Mouse (Mus musculus): Measurements from ENCODE around the gene Supt4a. TPM values are rescaled to one million over a fixed set of nuclear protein-coding genes. Genes with fewer than 3 reads are reported as not detected.

Gene Supt4a
- polyA plus RNA-seq, 1 experiment from 2014 or later = 111 TPM

DNA sequence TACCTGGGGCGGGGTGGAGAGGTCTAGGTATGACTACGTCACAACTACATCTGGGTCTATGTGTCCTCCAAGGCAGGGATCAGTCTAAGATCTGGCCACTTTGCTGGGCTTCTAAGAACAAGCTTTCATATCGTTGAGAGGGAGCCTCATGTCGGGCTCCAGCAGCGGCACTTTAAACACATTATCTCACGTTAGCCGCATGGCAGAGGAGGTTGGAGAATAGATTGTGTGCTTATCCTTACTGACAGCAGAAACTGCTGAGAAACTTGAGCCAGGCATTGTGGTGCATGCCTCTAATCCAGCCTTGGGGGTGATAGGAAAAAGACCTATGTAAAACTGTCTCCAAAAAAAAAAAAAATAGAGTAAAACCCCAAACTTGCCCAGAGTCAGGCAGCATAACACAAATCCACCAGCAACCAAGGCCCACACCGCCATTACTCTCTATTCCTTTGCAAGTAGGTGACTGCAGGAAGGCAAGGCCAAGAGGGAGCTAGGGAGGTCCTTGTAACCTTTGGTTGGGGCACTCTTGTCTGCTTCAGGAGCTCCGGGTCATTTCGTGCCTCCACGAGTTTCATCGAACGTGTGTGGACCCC, 7.7 kb upstream of the Supt4a start:
- no peaks in the 10 kb centered on the region for H3K27me3 ChIP-seq (replicated peaks; ENCODE audit: control insufficient read depth, insufficient read depth, low read length)
- H3K27ac ChIP-seq (ENCODE audit: low read length) = no peak overlapping the region
- H3K9me3 ChIP-seq (ENCODE audit: control insufficient read depth, low read length) = no peaks in the 10 kb centered on the region
- H3K4me1 ChIP-seq (ENCODE audit: control insufficient read depth, insufficient read depth, low read length) = peaks cover 20% of the 10 kb centered on the region
- 79% methylated on average over 13 of the region's 13 CpGs for WGBS
- no peak for ATAC-seq
- no peak overlapping the region for H3K4me3 ChIP-seq (ENCODE audit: low read length)
- H3K9ac ChIP-seq (ENCODE audit: low read depth, low read length) = no peak overlapping the region; the same call in 1 of the 2 replicates
- no peaks in the 10 kb centered on the region for H3K36me3 ChIP-seq (ENCODE audit: control insufficient read depth, insufficient read depth, low read length)
- H3K4me2 ChIP-seq (ENCODE audit: low read depth, low read length) = no peak overlapping the region

GRCm38 (mm10) chr11:87730652-87731310, 6.6 kb upstream of the Supt4a start:
- no peak overlapping the region for H3K4me2 ChIP-seq (ENCODE audit: low read depth, low read length)
- no peaks in the 10 kb centered on the region for H3K36me3 ChIP-seq (ENCODE audit: control insufficient read depth, insufficient read depth, low read length)
- H3K4me1 ChIP-seq (ENCODE audit: control insufficient read depth, insufficient read depth, low read length) = peaks cover 12% of the 10 kb centered on the region
- H3K27me3 ChIP-seq (replicated peaks; ENCODE audit: control insufficient read depth, insufficient read depth, low read length) = no peaks in the 10 kb centered on the region
- H3K27ac ChIP-seq (ENCODE audit: low read length) = no peak overlapping the region
- WGBS = 79% methylated on average over 10 of the region's 10 CpGs
- no peak overlapping the region for H3K9ac ChIP-seq (ENCODE audit: low read depth, low read length)
- no peak for ATAC-seq
- H3K9me3 ChIP-seq (ENCODE audit: control insufficient read depth, low read length) = no peaks in the 10 kb centered on the region
- H3K4me3 ChIP-seq (ENCODE audit: low read length) = no peak overlapping the region

- ATAC-seq = no peak
- H3K4me3 ChIP-seq (ENCODE audit: low read length) = no peak overlapping the region
- no peak overlapping the region for H3K27ac ChIP-seq (ENCODE audit: low read length)
- no peaks in the 10 kb centered on the region for H3K36me3 ChIP-seq (ENCODE audit: control insufficient read depth, insufficient read depth, low read length)
- 59% methylated on average over 5 of the region's 5 CpGs for WGBS
- no peaks in the 10 kb centered on the region for H3K27me3 ChIP-seq (replicated peaks; ENCODE audit: control insufficient read depth, insufficient read depth, low read length)
- peaks cover 9% of the 10 kb centered on the region; the same call in 1 of the 2 replicates for H3K4me1 ChIP-seq (ENCODE audit: control insufficient read depth, insufficient read depth, low read length)
- H3K4me2 ChIP-seq (ENCODE audit: low read depth, low read length) = no peak overlapping the region
- no peaks in the 10 kb centered on the region for H3K9me3 ChIP-seq (ENCODE audit: control insufficient read depth, low read length)
- H3K9ac ChIP-seq (ENCODE audit: low read depth, low read length) = peak overlapping the region; percentile 45; the same call in 1 of the 2 replicates
Observed at GRCm38 (mm10) chr11:87734346-87734745, 3.0 kb upstream of the Supt4a start.

- H3K36me3 ChIP-seq (ENCODE audit: control insufficient read depth, insufficient read depth, low read length) = no peaks in the 10 kb centered on the region
- peaks cover 9% of the 10 kb centered on the region; the same call in 1 of the 2 replicates for H3K4me1 ChIP-seq (ENCODE audit: control insufficient read depth, insufficient read depth, low read length)
- no peak overlapping the region for H3K4me3 ChIP-seq (ENCODE audit: low read length)
- H3K9ac ChIP-seq (ENCODE audit: low read depth, low read length) = no peak overlapping the region
- 60% methylated on average over 6 of the region's 6 CpGs for WGBS
- H3K9me3 ChIP-seq (ENCODE audit: control insufficient read depth, low read length) = no peaks in the 10 kb centered on the region
- no peaks in the 10 kb centered on the region for H3K27me3 ChIP-seq (replicated peaks; ENCODE audit: control insufficient read depth, insufficient read depth, low read length)
- no peak overlapping the region; the same call in 1 of the 2 replicates for H3K27ac ChIP-seq (ENCODE audit: low read length)
- H3K4me2 ChIP-seq (ENCODE audit: low read depth, low read length) = no peak overlapping the region
- ATAC-seq = no peak
Observed at GRCm38 (mm10) chr11:87735691-87736090, 1.7 kb upstream of the Supt4a start.

- Histone ChIP-seq H3K4me3 (ENCODE audit: low read length) (peak overlapping the region; percentile 82), H3K4me2 (ENCODE audit: low read depth, low read length) (peak overlapping the region; percentile 83), H3K9ac (ENCODE audit: low read depth, low read length) (peak overlapping the region; percentile 84), H3K9me3 (ENCODE audit: control insufficient read depth, low read length) (no peaks in the 10 kb centered on the region), H3K4me1 (ENCODE audit: control insufficient read depth, insufficient read depth, low read length) (peaks cover 9% of the 10 kb centered on the region; the same call in 1 of the 2 replicates), H3K27me3 (replicated peaks; ENCODE audit: control insufficient read depth, insufficient read depth, low read length) (no peaks in the 10 kb centered on the region), H3K36me3 (ENCODE audit: control insufficient read depth, insufficient read depth, low read length) (no peaks in the 10 kb centered on the region), H3K27ac (ENCODE audit: low read length) (peak overlapping the region; percentile 88)
- ATAC-seq = peak; percentile 79
- under 1% methylated on average over 31 of the region's 31 CpGs for WGBS
Observed at GRCm38 (mm10) chr11:87736647-87737134, 661 bp upstream of the Supt4a start.

- 94% methylated on average over 3 of the region's 3 CpGs for WGBS
- Histone ChIP-seq H3K4me3 (ENCODE audit: low read length) (no peak overlapping the region), H3K9me3 (ENCODE audit: control insufficient read depth, low read length) (no peaks in the 10 kb centered on the region), H3K4me1 (ENCODE audit: control insufficient read depth, insufficient read depth, low read length) (no peaks in the 10 kb centered on the region), H3K9ac (ENCODE audit: low read depth, low read length) (no peak overlapping the region), H3K36me3 (ENCODE audit: control insufficient read depth, insufficient read depth, low read length) (0 out of 2 replicates have a peak, but pooled peaks cover 3% of the 10 kb centered on the region), H3K4me2 (ENCODE audit: low read depth, low read length) (no peak overlapping the region), H3K27me3 (replicated peaks; ENCODE audit: control insufficient read depth, insufficient read depth, low read length) (no peaks in the 10 kb centered on the region), H3K27ac (ENCODE audit: low read length) (no peak overlapping the region)
- ATAC-seq = no peak
Observed at GRCm38 (mm10) chr11:87743691-87744090, 6.3 kb downstream of the Supt4a start.

DNA sequence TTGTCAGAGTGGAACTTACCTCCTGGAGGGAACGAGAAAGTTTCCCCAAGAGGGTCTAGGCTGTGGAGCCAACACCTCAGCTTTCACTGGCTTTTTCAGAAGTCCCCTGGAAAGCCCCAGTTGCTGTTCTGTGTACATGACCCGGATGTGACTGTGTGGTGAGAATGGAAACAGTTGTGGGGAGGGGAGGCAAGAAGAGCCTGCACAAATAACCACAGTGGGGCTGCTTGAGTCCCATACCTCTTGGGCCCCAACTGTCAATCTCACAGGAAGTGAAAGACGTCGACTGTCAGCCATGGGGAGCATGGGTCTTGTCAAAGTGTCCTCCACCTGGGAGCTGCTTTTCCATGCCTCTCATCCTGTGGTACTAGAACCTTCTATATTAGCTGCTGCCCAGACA, 7.6 kb downstream of the Supt4a start:
- no peak overlapping the region for H3K27ac ChIP-seq (ENCODE audit: low read length)
- no peak for ATAC-seq
- no peak overlapping the region for H3K4me3 ChIP-seq (ENCODE audit: low read length)
- H3K9ac ChIP-seq (ENCODE audit: low read depth, low read length) = no peak overlapping the region
- 70% methylated on average over 4 of the region's 4 CpGs for WGBS
- 0 out of 2 replicates have a peak, but pooled peaks cover 2% of the 10 kb centered on the region for H3K4me1 ChIP-seq (ENCODE audit: control insufficient read depth, insufficient read depth, low read length)
- no peaks in the 10 kb centered on the region for H3K27me3 ChIP-seq (replicated peaks; ENCODE audit: control insufficient read depth, insufficient read depth, low read length)
- H3K9me3 ChIP-seq (ENCODE audit: control insufficient read depth, low read length) = no peaks in the 10 kb centered on the region
- H3K36me3 ChIP-seq (ENCODE audit: control insufficient read depth, insufficient read depth, low read length) = 0 out of 2 replicates have a peak, but pooled peaks cover 3% of the 10 kb centered on the region
- no peak overlapping the region for H3K4me2 ChIP-seq (ENCODE audit: low read depth, low read length)

GRCm38 (mm10) chr11:87745632-87746555, 8.5 kb downstream of the Supt4a start:
- 0 out of 2 replicates have a peak, but pooled peaks cover 2% of the 10 kb centered on the region for H3K4me1 ChIP-seq (ENCODE audit: control insufficient read depth, insufficient read depth, low read length)
- H3K9ac ChIP-seq (ENCODE audit: low read depth, low read length) = no peak overlapping the region
- H3K4me3 ChIP-seq (ENCODE audit: low read length) = no peak overlapping the region
- 74% methylated on average over 9 of the region's 9 CpGs for WGBS
- ATAC-seq = no peak
- no peaks in the 10 kb centered on the region for H3K27me3 ChIP-seq (replicated peaks; ENCODE audit: control insufficient read depth, insufficient read depth, low read length)
- no peak overlapping the region for H3K4me2 ChIP-seq (ENCODE audit: low read depth, low read length)
- no peak overlapping the region for H3K27ac ChIP-seq (ENCODE audit: low read length)
- H3K36me3 ChIP-seq (ENCODE audit: control insufficient read depth, insufficient read depth, low read length) = 0 out of 2 replicates have a peak, but pooled peaks cover 3% of the 10 kb centered on the region
- no peaks in the 10 kb centered on the region for H3K9me3 ChIP-seq (ENCODE audit: control insufficient read depth, low read length)

- H3K4me2 ChIP-seq (ENCODE audit: low read depth, low read length) = no peak overlapping the region
- no peaks in the 10 kb centered on the region for H3K9me3 ChIP-seq (ENCODE audit: control insufficient read depth, low read length)
- 0 out of 2 replicates have a peak, but pooled peaks cover 2% of the 10 kb centered on the region for H3K4me1 ChIP-seq (ENCODE audit: control insufficient read depth, insufficient read depth, low read length)
- no peak for ATAC-seq
- no peaks in the 10 kb centered on the region for H3K27me3 ChIP-seq (replicated peaks; ENCODE audit: control insufficient read depth, insufficient read depth, low read length)
- H3K9ac ChIP-seq (ENCODE audit: low read depth, low read length) = no peak overlapping the region
- 93% methylated on average over 4 of the region's 5 CpGs for WGBS
- no peak overlapping the region for H3K4me3 ChIP-seq (ENCODE audit: low read length)
- no peak overlapping the region for H3K27ac ChIP-seq (ENCODE audit: low read length)
- H3K36me3 ChIP-seq (ENCODE audit: control insufficient read depth, insufficient read depth, low read length) = 0 out of 2 replicates have a peak, but pooled peaks cover 3% of the 10 kb centered on the region
Observed at GRCm38 (mm10) chr11:87747312-87747711, 10.0 kb downstream of the Supt4a start.
